Mouse (Mus musculus) cerebellum, adult 2 months (tissue): ENCODE data around the gene Shc2. TPM values are rescaled to one million over a fixed set of nuclear protein-coding genes. Genes with fewer than 3 reads are reported as not detected.

ENCODE experiments used
- DNase-seq, 2 experiments: peaks; one replicate each; pipeline ENCODE4 v3.0.0; 2021
- H3K27ac ChIP-seq: fragments of 200-500 bp; 2 replicates; pipeline ENCODE4 v1.5.1; 2012; ENCODE audit warnings: low read length, control low read depth, inconsistent platforms; ENCODE audit not compliant: insufficient read depth
- H3K27me3 ChIP-seq: fragments of 200-500 bp; 2 replicates; pipeline ENCODE4 v1.6.1; 2012; ENCODE audit warnings: inconsistent platforms, mild to moderate bottlenecking, low read length, moderate library complexity; ENCODE audit not compliant: control insufficient read depth, insufficient read depth
- H3K4me1 ChIP-seq: fragments of 200-500 bp; 2 replicates; pipeline ENCODE4 v1.6.1; 2011; ENCODE audit warnings: low read length; ENCODE audit not compliant: control insufficient read depth, insufficient read depth
- H3K4me3 ChIP-seq: fragments of 200-500 bp; replicated peaks from 2 replicates; pipeline ENCODE3; 2011; ENCODE audit warnings: mild to moderate bottlenecking, low read depth, low read length, control low read depth; ENCODE audit not compliant: insufficient read depth
- CTCF ChIP-seq: fragments of 200-500 bp; IDR thresholded peaks from 2 replicates; pipeline ENCODE4 v1.5.1; 2011; ENCODE audit warnings: low read depth, mild to moderate bottlenecking, control low read depth, low read length, moderate library complexity, borderline replicate concordance; ENCODE audit not compliant: insufficient read depth
- POLR2A ChIP-seq: fragments of 200-500 bp; IDR thresholded peaks from 2 replicates; pipeline ENCODE4 v1.6.1; 2011; ENCODE audit warnings: low read length, control low read depth, borderline replicate concordance; ENCODE audit not compliant: insufficient read depth
- WGBS: fragments of 180-500 bp; shearing (Covaris S2); methylation state at CpG from one replicate; pipeline ENCODE4 v1.1.7; 2018; 5-methylcytosine and 5-hydroxymethylcytosine counted together
- polyA plus RNA-seq: library from polyadenylated mRNA; depleted of rRNA; stranded (reverse); fragments of >200 nt; gene quantifications from 2 replicates; pipeline ENCODE4 v1.2.3, GENCODE M21; 2012

The Shc2 gene
- polyA plus RNA-seq, 1 experiment, result 30.2 TPM

- 19% methylated on average over 4 of the region's 4 CpGs for WGBS
- TF ChIP-seq CTCF (no peak), POLR2A (no peak)
- DNase-seq, result peak in 1 of 2 experiments; percentile 40
Measured at GRCm38 (mm10) chr10:79606537-79606936, 31.2 kb downstream of the Shc2 start.

GRCm38 (mm10) chr10:79597936-79598230, 39.8 kb downstream of the Shc2 start:
- Histone ChIP-seq H3K27ac (no peak overlapping the region), H3K27me3 (no peaks in the 10 kb centered on the region), H3K4me3 (no peak overlapping the region), H3K4me1 (no peaks in the 10 kb centered on the region)
- WGBS, result 87% methylated on average over 4 of the region's 4 CpGs
- TF ChIP-seq CTCF, result no peak
- no peak for TF ChIP-seq POLR2A
- no peak for DNase-seq

More at GRCm38 (mm10) chr10:79606537-79606936, 31.2 kb downstream of the Shc2 start:
- H3K4me1 ChIP-seq, result peaks cover 7% of the 10 kb centered on the region; the same call in 1 of the 2 replicates
- no peaks in the 10 kb centered on the region for H3K27me3 ChIP-seq
- H3K27ac ChIP-seq, result no peak overlapping the region
- no peak overlapping the region for H3K4me3 ChIP-seq

- H3K4me3 ChIP-seq, result no peak overlapping the region
- no peak overlapping the region for H3K27ac ChIP-seq
- TF ChIP-seq CTCF, result no peak
- no peak for TF ChIP-seq POLR2A
- no peak for DNase-seq
- no peaks in the 10 kb centered on the region for H3K27me3 ChIP-seq
- 33% methylated on average over 13 of the region's 13 CpGs for WGBS
- no peaks in the 10 kb centered on the region for H3K4me1 ChIP-seq
Measured at GRCm38 (mm10) chr10:79597051-79597935, 40.4 kb downstream of the Shc2 start.

- Histone ChIP-seq H3K27me3 (no peaks in the 10 kb centered on the region), H3K4me3 (no peak overlapping the region), H3K27ac (no peak overlapping the region), H3K4me1 (no peaks in the 10 kb centered on the region)
- DNase-seq, result no peak
- 62% methylated on average over 8 of the region's 8 CpGs for WGBS
- TF ChIP-seq CTCF, result no peak
- TF ChIP-seq POLR2A, result no peak
Measured at GRCm38 (mm10) chr10:79595590-79595929, 42.2 kb downstream of the Shc2 start.

DNA sequence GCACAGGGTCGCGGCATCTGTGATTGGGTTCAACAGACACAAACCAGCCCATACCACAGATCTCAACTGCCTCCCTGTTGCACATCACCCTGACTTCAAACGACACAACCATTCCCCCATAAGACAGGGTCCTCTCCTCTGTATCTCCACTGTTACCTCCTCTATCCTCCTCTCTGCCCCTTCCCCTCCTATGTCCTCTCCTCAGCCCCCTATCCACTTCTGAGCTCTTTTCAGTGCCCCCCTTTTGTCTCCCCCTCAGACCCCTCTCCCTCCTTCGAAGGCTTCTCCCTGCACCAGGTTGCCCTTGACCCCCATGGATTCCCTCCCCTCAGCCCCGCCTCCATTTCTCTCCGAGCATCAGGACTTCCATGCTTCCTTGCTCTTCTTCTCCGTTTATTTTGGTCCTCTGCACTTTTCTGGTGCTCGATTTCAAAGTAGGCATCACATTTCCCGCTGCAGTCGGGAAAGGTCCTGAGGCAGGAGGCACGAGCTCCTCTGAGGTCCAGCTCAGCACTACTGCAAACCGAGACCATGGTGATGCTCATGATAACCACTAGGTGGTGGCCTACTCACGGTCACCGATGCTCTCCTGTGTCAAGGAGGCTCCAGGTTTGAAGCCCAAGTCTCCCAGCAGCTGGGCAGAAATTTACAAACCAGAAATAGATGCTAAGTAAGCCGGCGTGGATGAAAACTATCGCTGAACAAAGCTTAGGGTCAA, 42.7 kb downstream of the Shc2 start:
- H3K27me3 ChIP-seq, result no peaks in the 10 kb centered on the region
- TF ChIP-seq CTCF (peak; percentile 100), POLR2A (no peak)
- H3K27ac ChIP-seq, result no peak overlapping the region
- 14% methylated on average over 17 of the region's 17 CpGs for WGBS
- H3K4me1 ChIP-seq, result no peaks in the 10 kb centered on the region
- DNase-seq, result peak; percentile 73 to 76
- H3K4me3 ChIP-seq, result no peak overlapping the region

DNA sequence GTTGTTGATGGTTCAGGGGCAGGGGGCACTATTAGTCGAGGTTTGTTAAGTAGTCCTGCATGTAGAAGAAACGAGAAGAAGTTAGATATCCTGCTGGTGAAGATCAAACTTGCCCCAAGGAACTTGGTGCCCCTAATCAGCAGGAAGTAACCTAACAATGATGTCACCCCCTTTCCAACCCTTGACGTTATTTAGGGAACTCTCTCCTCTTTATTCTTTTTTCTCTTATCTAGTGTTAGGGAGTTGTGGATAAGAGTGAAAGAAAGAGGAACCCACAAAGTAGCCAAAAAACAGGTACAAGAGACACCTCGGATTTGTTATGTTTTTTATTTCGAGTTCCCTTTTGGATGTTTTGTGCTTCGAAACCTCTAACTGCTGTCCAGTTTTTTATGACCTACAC, 43.6 kb downstream of the Shc2 start:
- no peak overlapping the region for H3K4me3 ChIP-seq

DNA sequence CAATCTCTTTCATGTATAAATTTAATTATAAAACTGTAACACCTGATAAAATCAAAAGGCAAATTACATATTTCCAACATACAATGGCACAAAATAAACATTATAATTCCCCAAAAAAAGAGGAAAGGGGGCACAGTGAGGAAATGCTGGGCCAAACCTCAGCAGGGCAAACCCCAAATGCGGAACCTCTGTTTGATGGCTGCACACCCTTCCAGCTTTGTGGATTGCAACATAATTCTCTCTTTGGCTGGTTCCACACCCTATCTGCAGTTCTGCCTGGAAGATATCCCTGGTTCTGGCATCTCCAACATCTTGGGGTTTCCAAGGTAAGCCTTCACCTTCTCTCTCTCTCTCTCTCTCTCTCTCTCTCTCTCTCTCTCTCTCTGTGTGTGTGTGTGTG, 47.0 kb downstream of the Shc2 start:
- no peak for DNase-seq
- Histone ChIP-seq H3K27ac (no peak overlapping the region), H3K27me3 (no peaks in the 10 kb centered on the region), H3K4me1 (no peaks in the 10 kb centered on the region), H3K4me3 (no peak overlapping the region)
- WGBS, result 98% methylated on average over 1 of the region's 1 CpGs
- TF ChIP-seq POLR2A, result no peak
- TF ChIP-seq CTCF, result no peak

More for the DNA sequence above, 43.6 kb downstream of the Shc2 start:
- Histone ChIP-seq H3K27me3 (no peaks in the 10 kb centered on the region), H3K4me1 (no peaks in the 10 kb centered on the region), H3K27ac (no peak overlapping the region)
- DNase-seq, result no peak
- WGBS, result 52% methylated on average over 6 of the region's 6 CpGs
- TF ChIP-seq POLR2A, result no peak
- no peak for TF ChIP-seq CTCF

DNA sequence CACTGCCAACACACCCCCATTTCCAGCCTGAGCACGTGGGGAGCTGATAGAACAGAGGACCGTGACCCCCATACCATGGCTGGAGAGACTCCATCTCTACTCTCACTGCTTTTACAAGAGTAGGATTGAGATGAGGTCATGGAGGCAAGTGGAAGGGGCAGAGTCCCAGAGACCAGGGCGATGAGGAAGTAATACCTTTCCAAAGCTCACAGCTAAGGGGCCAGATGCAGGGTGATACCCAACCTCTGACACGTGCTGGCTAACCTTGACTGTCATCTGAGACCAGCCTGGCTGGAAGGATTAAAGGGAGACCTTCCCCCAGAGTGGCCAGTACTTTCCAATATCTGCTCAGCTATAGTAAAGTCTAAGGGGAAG, 50.0 kb downstream of the Shc2 start:
- 73% methylated on average over 4 of the region's 4 CpGs for WGBS
- H3K4me1 ChIP-seq, result no peaks in the 10 kb centered on the region
- no peak overlapping the region for H3K4me3 ChIP-seq
- DNase-seq, result no peak
- no peak overlapping the region for H3K27ac ChIP-seq
- no peaks in the 10 kb centered on the region for H3K27me3 ChIP-seq
- TF ChIP-seq POLR2A (no peak), CTCF (no peak)
